Mouse (Mus musculus): Measurements from ENCODE around the gene Aqp1. TPM values are rescaled to one million over a fixed set of nuclear protein-coding genes. Genes with fewer than 3 reads are reported as not detected.

Gene Aqp1
- polyA plus RNA-seq, 1 experiment from 2014 or later: 2.3 TPM

DNA sequence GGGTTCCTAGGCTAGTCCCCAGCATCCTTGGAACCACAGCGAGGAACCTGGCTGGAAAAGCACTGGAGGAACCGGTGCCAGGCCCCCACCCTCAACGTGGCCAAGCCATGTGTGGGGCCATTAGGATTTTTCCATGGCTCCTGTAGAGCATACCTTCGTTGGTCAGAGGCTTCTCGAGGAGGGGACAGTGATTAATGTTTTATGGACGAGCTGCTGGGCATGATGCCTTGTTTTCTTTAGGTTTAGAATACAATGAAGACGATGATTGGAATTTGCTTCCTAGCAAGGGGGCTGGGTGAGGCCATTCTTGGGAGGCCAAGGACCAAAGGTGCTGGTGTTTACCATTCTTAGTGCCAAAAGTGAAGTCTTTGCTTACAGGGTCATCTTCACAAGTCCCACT, 15.5 kb downstream of the Aqp1 start:
- H3K4me3 ChIP-seq: no peak overlapping the region
- no peaks in the 10 kb centered on the region for H3K36me3 ChIP-seq
- DNase-seq (ENCODE audit: low spot score): no peak
- H3K4me1 ChIP-seq (replicated peaks): peaks cover 11% of the 10 kb centered on the region
- no peaks in the 10 kb centered on the region for H3K27me3 ChIP-seq (ENCODE audit: insufficient read depth, poor library complexity, severe bottlenecking)
- 0 out of 2 replicates have a peak, but pooled peaks cover 7% of the 10 kb centered on the region for H3K9me3 ChIP-seq
- no peak overlapping the region for H3K27ac ChIP-seq
- 79% methylated on average over 7 of the region's 7 CpGs for WGBS

DNA sequence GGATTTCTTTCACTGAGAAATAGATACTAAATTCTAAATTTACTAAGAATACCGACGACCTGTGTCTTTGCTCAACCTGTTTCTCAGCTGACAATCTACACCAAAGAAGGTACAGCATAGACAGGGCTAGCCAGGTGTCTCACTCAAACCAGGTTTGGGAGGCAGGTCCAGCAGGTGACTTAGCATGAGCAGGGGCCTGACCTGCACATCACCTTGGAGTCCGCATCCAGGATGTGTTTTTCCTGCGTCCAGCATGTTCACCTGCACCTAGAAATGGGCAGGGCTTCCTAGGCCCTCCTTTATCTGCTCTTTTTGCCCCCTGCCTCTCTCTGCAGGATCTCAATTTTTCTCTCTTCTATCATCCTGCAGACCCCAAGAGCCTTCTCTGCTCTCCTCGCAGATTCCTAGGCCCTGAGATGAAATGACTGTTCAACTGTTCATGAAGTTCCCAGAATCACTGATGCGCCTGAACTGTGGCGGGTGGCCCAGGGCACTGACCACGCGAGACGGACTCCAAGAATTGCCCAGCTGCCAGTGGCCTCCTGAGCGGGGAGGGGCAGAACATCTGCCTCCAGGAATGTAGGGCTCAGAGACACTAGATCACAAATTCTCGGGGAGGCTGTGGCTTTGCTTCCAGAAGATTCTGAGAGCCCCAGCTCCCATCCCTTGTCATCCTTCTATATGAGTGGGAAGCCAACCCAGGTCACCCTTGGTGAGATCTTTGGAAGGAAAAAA, 17.6 kb downstream of the Aqp1 start:
- 82% methylated on average over 12 of the region's 12 CpGs for WGBS

GRCm38 (mm10) chr6:55354456-55355117, 18.4 kb downstream of the Aqp1 start:
- Histone ChIP-seq H3K27me3 (ENCODE audit: insufficient read depth, poor library complexity, severe bottlenecking) (no peaks in the 10 kb centered on the region), H3K9me3 (0 out of 2 replicates have a peak, but pooled peaks cover 7% of the 10 kb centered on the region)

More for the DNA sequence above, 17.6 kb downstream of the Aqp1 start:
- peaks cover 17% of the 10 kb centered on the region for H3K4me1 ChIP-seq (replicated peaks)
- no peaks in the 10 kb centered on the region for H3K27me3 ChIP-seq (ENCODE audit: insufficient read depth, poor library complexity, severe bottlenecking)
- H3K4me3 ChIP-seq: no peak overlapping the region
- H3K9me3 ChIP-seq: 0 out of 2 replicates have a peak, but pooled peaks cover 7% of the 10 kb centered on the region
- no peak overlapping the region for H3K27ac ChIP-seq
- H3K36me3 ChIP-seq: no peaks in the 10 kb centered on the region
- no peak for DNase-seq (ENCODE audit: low spot score)

GRCm38 (mm10) chr6:55355575-55355974, 19.3 kb downstream of the Aqp1 start:
- 90% methylated on average over 7 of the region's 7 CpGs for WGBS
- no peak for DNase-seq (ENCODE audit: low spot score)
- Histone ChIP-seq H3K4me1 (replicated peaks) (peaks cover 17% of the 10 kb centered on the region), H3K27ac (no peak overlapping the region), H3K9me3 (no peaks in the 10 kb centered on the region), H3K27me3 (ENCODE audit: insufficient read depth, poor library complexity, severe bottlenecking) (no peaks in the 10 kb centered on the region), H3K4me3 (no peak overlapping the region), H3K36me3 (no peaks in the 10 kb centered on the region)

More at GRCm38 (mm10) chr6:55354456-55355117, 18.4 kb downstream of the Aqp1 start:
- H3K4me3 ChIP-seq: no peak overlapping the region
- no peak overlapping the region for H3K27ac ChIP-seq
- 67% methylated on average over 4 of the region's 4 CpGs for WGBS
- no peaks in the 10 kb centered on the region for H3K36me3 ChIP-seq
- no peak for DNase-seq (ENCODE audit: low spot score)
- H3K4me1 ChIP-seq (replicated peaks): peaks cover 17% of the 10 kb centered on the region

- Histone ChIP-seq H3K9me3 (no peaks in the 10 kb centered on the region), H3K27me3 (ENCODE audit: insufficient read depth, poor library complexity, severe bottlenecking) (no peaks in the 10 kb centered on the region), H3K4me3 (no peak overlapping the region), H3K36me3 (no peaks in the 10 kb centered on the region), H3K27ac (no peak overlapping the region), H3K4me1 (replicated peaks) (peaks cover 17% of the 10 kb centered on the region)
- no peak for DNase-seq (ENCODE audit: low spot score)
- 76% methylated on average over 5 of the region's 5 CpGs for whole genome bisulfite sequencing
These were observed 19.9 kb downstream of the Aqp1 start for GRCm38 (mm10) chr6:55356017-55356703.

DNA sequence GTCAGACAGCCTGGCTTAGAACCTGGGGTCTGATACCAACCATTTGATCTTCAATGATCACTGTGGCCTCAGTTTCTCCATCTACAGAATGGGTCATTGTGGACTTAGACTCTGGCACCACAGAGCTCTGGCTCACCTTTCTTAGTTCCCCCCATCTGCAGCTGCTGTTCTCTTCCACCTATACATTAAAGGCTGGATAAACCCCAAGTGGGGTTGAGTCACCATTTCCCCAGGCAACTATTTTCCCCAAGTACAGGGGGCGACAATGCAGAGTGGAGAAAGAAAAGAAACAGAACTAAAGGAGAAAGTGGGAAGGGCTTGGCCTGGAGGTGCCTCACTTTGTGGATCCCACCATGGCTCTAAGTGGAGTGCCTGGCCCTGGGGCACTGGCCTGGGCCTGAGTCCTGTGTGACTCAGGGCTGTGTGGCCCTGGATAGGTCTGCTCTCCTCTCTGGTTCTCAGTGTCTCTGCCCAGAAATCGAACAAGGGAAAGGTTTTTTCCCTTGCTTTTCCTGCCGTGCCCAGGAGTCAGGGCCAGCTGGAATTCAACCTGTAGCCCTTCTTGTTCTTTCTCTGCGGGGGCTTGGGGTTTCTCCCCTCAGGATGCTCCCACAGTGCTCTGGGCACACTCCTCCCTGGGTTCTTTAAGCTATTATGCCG, 20.9 kb downstream of the Aqp1 start:
- Histone ChIP-seq H3K4me1 (replicated peaks) (peaks cover 17% of the 10 kb centered on the region), H3K27ac (no peak overlapping the region; the same call in 1 of the 2 replicates), H3K9me3 (no peaks in the 10 kb centered on the region), H3K36me3 (no peaks in the 10 kb centered on the region), H3K4me3 (no peak overlapping the region), H3K27me3 (ENCODE audit: insufficient read depth, poor library complexity, severe bottlenecking) (no peaks in the 10 kb centered on the region)
- no peak for DNase-seq (ENCODE audit: low spot score)
- WGBS: 69% methylated on average over 5 of the region's 5 CpGs

GRCm38 (mm10) chr6:55357636-55358031, 21.4 kb downstream of the Aqp1 start:
- no peaks in the 10 kb centered on the region for H3K36me3 ChIP-seq
- H3K4me1 ChIP-seq (replicated peaks): peaks cover 17% of the 10 kb centered on the region
- H3K27me3 ChIP-seq (ENCODE audit: insufficient read depth, poor library complexity, severe bottlenecking): no peaks in the 10 kb centered on the region
- 68% methylated on average over 6 of the region's 6 CpGs for WGBS
- no peak overlapping the region for H3K4me3 ChIP-seq
- H3K9me3 ChIP-seq: no peaks in the 10 kb centered on the region
- no peak for DNase-seq (ENCODE audit: low spot score)
- H3K27ac ChIP-seq: no peak overlapping the region; the same call in 1 of the 2 replicates

- Histone ChIP-seq H3K27ac (no peak overlapping the region), H3K9me3 (no peaks in the 10 kb centered on the region), H3K27me3 (ENCODE audit: insufficient read depth, poor library complexity, severe bottlenecking) (no peaks in the 10 kb centered on the region), H3K4me3 (no peak overlapping the region), H3K36me3 (no peaks in the 10 kb centered on the region), H3K4me1 (replicated peaks) (peaks cover 17% of the 10 kb centered on the region)
- 34% methylated on average over 2 of the region's 2 CpGs for WGBS
- DNase-seq (ENCODE audit: low spot score): peak; percentile 37
These were observed 22.5 kb downstream of the Aqp1 start for GRCm38 (mm10) chr6:55358731-55359143.

- no peaks in the 10 kb centered on the region for H3K27me3 ChIP-seq (ENCODE audit: insufficient read depth, poor library complexity, severe bottlenecking)
- DNase-seq (ENCODE audit: low spot score): no peak
- H3K36me3 ChIP-seq: no peaks in the 10 kb centered on the region
- no peak overlapping the region for H3K4me3 ChIP-seq
- no peak overlapping the region for H3K27ac ChIP-seq
- 0 out of 2 replicates have a peak, but pooled peaks cover under 1% of the 10 kb centered on the region for H3K4me1 ChIP-seq (replicated peaks)
- 83% methylated on average over 1 of the region's 1 CpGs for WGBS
- no peaks in the 10 kb centered on the region for H3K9me3 ChIP-seq
These were observed 26.4 kb downstream of the Aqp1 start for GRCm38 (mm10) chr6:55362663-55363062.

DNA sequence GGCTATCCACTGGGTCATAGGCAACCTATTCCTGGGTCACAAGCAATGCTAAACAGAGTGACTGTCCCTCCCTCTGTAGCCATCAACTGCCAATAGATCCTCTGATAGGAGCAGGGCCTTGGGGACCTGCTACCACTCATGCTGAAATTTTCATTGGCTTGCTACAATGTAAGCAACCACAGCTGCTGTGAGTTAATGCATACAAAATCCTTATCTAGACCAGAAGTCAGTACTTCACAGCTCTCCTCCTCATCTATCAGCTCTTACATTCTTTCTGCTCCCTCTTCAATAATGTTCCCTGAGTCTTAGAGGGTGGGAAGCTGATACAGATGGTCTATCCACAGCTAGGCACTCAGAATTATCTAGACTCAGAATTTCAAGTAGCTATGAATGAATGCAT, 30.9 kb downstream of the Aqp1 start:
- DNase-seq (ENCODE audit: low spot score): no peak
- Histone ChIP-seq H3K4me1 (replicated peaks) (no peaks in the 10 kb centered on the region), H3K4me3 (no peak overlapping the region), H3K36me3 (no peaks in the 10 kb centered on the region), H3K27me3 (ENCODE audit: insufficient read depth, poor library complexity, severe bottlenecking) (no peaks in the 10 kb centered on the region), H3K9me3 (0 out of 2 replicates have a peak, but pooled peaks cover 3% of the 10 kb centered on the region), H3K27ac (no peak overlapping the region)

DNA sequence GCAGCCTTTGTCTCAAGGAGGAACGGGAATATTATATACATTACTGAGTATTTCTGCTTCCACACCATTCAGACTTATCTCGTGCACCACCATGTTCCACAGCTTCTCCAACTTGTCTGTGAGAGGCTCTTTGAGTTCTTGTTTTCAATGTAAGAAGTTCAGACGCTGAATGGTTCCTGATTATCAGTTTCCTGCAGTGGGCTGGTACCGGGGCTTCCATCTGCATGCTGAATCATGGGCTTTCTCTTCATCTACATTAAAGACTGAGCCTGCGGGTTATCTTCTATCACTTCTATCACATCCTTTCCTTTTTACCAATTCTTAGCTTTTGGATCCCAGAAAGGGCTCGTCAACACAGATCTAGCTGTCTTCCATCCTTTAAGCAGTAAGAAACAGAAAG, 34.6 kb downstream of the Aqp1 start:
- Histone ChIP-seq H3K27ac (no peak overlapping the region), H3K4me3 (no peak overlapping the region), H3K27me3 (ENCODE audit: insufficient read depth, poor library complexity, severe bottlenecking) (0 out of 2 replicates have a peak, but pooled peaks cover under 1% of the 10 kb centered on the region), H3K4me1 (replicated peaks) (no peaks in the 10 kb centered on the region), H3K36me3 (no peaks in the 10 kb centered on the region), H3K9me3 (0 out of 2 replicates have a peak, but pooled peaks cover 3% of the 10 kb centered on the region)
- WGBS: 89% methylated on average over 6 of the region's 6 CpGs
- no peak for DNase-seq (ENCODE audit: low spot score)

DNA sequence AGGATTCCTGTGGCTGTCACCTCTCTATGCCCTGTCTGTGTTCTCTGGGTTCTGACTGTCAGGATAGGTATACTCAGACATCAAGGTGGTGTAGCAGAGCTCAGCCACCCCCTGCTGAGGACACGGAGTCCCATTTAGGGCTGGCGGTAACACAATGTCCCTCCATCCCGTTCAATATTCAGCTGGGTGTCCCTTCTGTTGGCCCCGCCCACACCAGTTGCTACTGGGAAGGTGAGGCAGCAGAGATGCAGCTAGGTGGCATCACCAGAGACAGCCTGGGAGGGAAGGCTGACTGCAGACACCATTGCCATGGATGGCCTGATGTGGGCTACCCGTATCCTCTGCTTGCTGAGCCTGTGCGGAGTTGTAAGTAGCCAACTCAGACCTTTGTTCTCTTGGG, 39.8 kb downstream of the Aqp1 start, which contains the start of gene Ghrhr:
Gene Ghrhr (plus strand): TSS at position 220 of the 400 bp plus-strand sequence.
- no peaks in the 10 kb centered on the region for H3K36me3 ChIP-seq
- 72% methylated on average over 6 of the region's 6 CpGs for WGBS

More for the DNA sequence above, 39.8 kb downstream of the Aqp1 start, which contains the start of gene Ghrhr:
- DNase-seq (ENCODE audit: low spot score): no peak
- H3K27me3 ChIP-seq (ENCODE audit: insufficient read depth, poor library complexity, severe bottlenecking): peaks cover 7% of the 10 kb centered on the region
- H3K27ac ChIP-seq: no peak within 1 kb of the TSS
- no peak within 1 kb of the TSS for H3K4me3 ChIP-seq
- H3K4me1 ChIP-seq (replicated peaks): no peaks in the 10 kb centered on the region
- 0 out of 2 replicates have a peak, but pooled peaks cover 3% of the 10 kb centered on the region for H3K9me3 ChIP-seq
